Comparison of ENCODE assay signal across 9 mouse cellular contexts in the genomic region with DNA sequence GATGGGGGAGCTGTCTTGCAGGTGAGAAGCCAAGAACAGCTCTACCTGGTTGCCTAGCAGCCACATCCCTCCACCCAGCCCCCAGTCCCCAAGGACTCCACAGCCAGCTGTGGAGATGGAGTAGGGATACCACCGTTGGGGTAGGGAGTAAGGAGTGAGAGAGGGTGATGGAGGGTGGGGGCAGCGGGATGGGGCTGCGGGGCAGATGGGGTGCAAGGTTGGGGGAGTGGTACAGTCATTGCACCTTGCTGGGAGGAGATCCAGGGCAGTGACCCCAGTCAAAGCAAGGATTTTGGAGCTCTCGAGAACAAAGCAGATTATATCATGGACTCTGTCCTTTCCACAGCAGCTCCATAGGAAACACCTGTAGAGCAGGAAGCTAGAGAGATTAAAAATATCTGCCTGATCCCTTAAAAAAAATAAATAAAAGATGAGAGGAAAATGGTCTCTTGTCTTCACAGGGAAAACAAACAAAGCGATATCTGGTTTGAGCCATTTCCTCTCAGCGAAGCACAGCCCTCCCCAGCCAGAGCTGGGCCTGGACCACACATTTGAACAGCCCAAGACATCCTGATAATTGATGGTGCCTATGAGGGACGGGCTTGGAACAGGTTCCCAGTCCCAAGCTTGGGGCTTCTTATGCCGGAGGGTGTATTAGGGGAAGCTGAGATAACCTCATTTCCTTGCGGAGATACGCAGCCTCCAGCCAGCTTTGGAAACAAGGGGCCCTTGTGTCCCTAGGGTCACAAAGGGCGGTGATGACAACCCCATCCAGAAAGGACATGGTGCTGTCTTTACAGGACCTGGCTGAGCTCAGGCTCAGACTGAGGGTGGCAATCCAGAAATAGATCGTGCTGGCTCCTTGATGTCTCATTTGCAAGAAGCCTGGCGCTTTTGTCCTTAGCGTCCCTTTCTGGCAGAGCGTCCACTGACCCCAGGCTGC. TPM values are rescaled to one million over a fixed set of nuclear protein-coding genes. Genes with fewer than 3 reads are reported as not detected.
DNase-seq lines count a peak whose midpoint lies in the region; ATAC-seq and TF ChIP-seq lines count a peak whose summit lies in the region.
"Had no signal": no experiment of that assay in that cellular context is flagged by ENCODE, and none has a peak within 500 bp of the region (broad histone marks: within the 10 kb centered on the region; RNA-seq: fewer than 3 reads in every experiment).

No protein-coding gene starts in this region.

- DNase-seq in liver, adult 2 months (ENCODE audit: extremely low read depth, low read depth, low spot score), result peak; percentile 36
- DNase-seq in liver, result no peak
- DNase-seq in heart, postnatal 10 days, result peak; percentile 67 to 77
- DNase-seq in kidney, postnatal 36 days, result peak; percentile 66 to 88
- DNase-seq in T-cell, adult 2 months (ENCODE audit: low spot score), result no peak
- no peak for DNase-seq in left cerebral cortex, postnatal 25 days (ENCODE audit: low spot score in 2 of 2)
- DNase-seq: gastrocnemius, postnatal 10 days had no signal

- intact Hi-C loops in heart, postnatal 10 days (cut with DNase I), result loop anchor here (2.0 kb wide), 1 partner anchor 22 kb away; no protein-coding TSS in a partner anchor
- intact Hi-C loops in left cerebral cortex, postnatal 25 days (cut with DNase I), result no loop called here

- peak overlapping the region; percentile 15; the same call in 1 of the 2 replicates for H3K27ac ChIP-seq in liver, adult 2 months (replicated peaks; ENCODE audit: insufficient read depth, low read depth, low read length)
- 0 out of 2 replicates have a peak overlapping the region, but pooled peaks have one; percentile 18 for H3K27ac ChIP-seq in neural tube, embryonic 15.5 days (replicated peaks)

- no peak for TF ChIP-seq POLR2A in liver, adult 2 months (IDR thresholded peaks at IDR 0.05; ENCODE audit: extremely low read depth, insufficient read depth, low read length)

- H3K79me2 ChIP-seq in liver, adult 2 months (ENCODE audit: control insufficient read depth, insufficient read depth, low read length), result no peaks in the 10 kb centered on the region

- no peaks in the 10 kb centered on the region for H3K36me3 ChIP-seq in liver, adult 2 months (ENCODE audit: control insufficient read depth, insufficient read depth, low read length)
- H3K36me3 ChIP-seq in neural tube, embryonic 15.5 days, result no peaks in the 10 kb centered on the region

- H3K9me3 ChIP-seq in neural tube, embryonic 15.5 days (replicated peaks), result no peaks in the 10 kb centered on the region

- no peak overlapping the region for H3K9ac ChIP-seq in liver, adult 2 months (ENCODE audit: low read depth, low read length)
- no peak overlapping the region for H3K9ac ChIP-seq in neural tube, embryonic 15.5 days (replicated peaks)

- no peak for ATAC-seq in neural tube, embryonic 15.5 days (ENCODE audit: low FRiP score)
- ATAC-seq in CD4-positive, CD25-positive, alpha-beta regulatory T cell, adult 4 months, result no peak

- TF ChIP-seq CTCF in liver, adult 2 months (IDR thresholded peaks at IDR 0.05; ENCODE audit: low read depth, low read length), result no peak

- 73% methylated on average over 15 of the region's 15 CpGs for WGBS in liver, adult 2 months
- WGBS in neural tube, embryonic 15.5 days, result 68% methylated on average over 15 of the region's 15 CpGs

- H3K4me2 ChIP-seq in neural tube, embryonic 15.5 days, result no peak overlapping the region

- H3K4me1 ChIP-seq in liver, adult 2 months (ENCODE audit: control insufficient read depth, insufficient read depth, low read length), result peaks cover 12% of the 10 kb centered on the region; the same call in 1 of the 2 replicates
- no peaks in the 10 kb centered on the region for H3K4me1 ChIP-seq in neural tube, embryonic 15.5 days

- H3K27me3 ChIP-seq in liver, adult 2 months (ENCODE audit: control insufficient read depth, insufficient read depth, low read length), result no peaks in the 10 kb centered on the region
- H3K27me3 ChIP-seq in neural tube, embryonic 15.5 days (replicated peaks), result no peaks in the 10 kb centered on the region

- H3K4me3 ChIP-seq in liver, adult 2 months (ENCODE audit: insufficient read depth, low read depth, low read length), result no peak overlapping the region
- no peak overlapping the region for H3K4me3 ChIP-seq in neural tube, embryonic 15.5 days (replicated peaks)

RNA-seq across cellular contexts. Expression of a gene that starts 25.0 kb away (rescaled TPM):
- total RNA-seq in liver, adult 2 months (2014; rRNA removed), result 2.6 and 3.0 TPM in 2 replicates
- 2.8 and 3.3 TPM in 2 replicates for polyA plus RNA-seq in liver, adult 2 months (2012; rRNA removed)
- total RNA-seq in heart, postnatal 10 days (2021), result 100 to 1,000 TPM; 112 to 114 TPM
- 8.1 and 29.8 TPM in 2 replicates for polyA plus RNA-seq in neural tube, embryonic 15.5 days (2015; fragmentation: Nextera tagmentation; extraction: Ambion mirVana)
- 100 to 1,000 TPM; 114 to 159 TPM for polyA plus RNA-seq in CD4-positive, CD25-positive, alpha-beta regulatory T cell, adult 4 months (2017; shearing (Covaris generic))
- total RNA-seq in left cerebral cortex, postnatal 25 days (2021), result 1 to 10 TPM; 4.9 to 6.0 TPM

RNA-seq across cellular contexts. Expression of a gene that starts 50.2 kb away (rescaled TPM):
- 1.4 and 2.8 TPM in 2 replicates for total RNA-seq in liver, adult 2 months (2014; rRNA removed)
- polyA plus RNA-seq in liver, adult 2 months (2012; rRNA removed), result 3.8 and 5.8 TPM in 2 replicates
- total RNA-seq in heart, postnatal 10 days (2021), result 10 to 100 TPM; 49.4 to 57.7 TPM
- 159 and 163 TPM in 2 replicates for polyA plus RNA-seq in neural tube, embryonic 15.5 days (2015; fragmentation: Nextera tagmentation; extraction: Ambion mirVana)
- polyA plus RNA-seq in CD4-positive, CD25-positive, alpha-beta regulatory T cell, adult 4 months (2017; shearing (Covaris generic)), result under 1 TPM; 0.15 to 0.92 TPM
- 10 to 100 TPM; 34.2 to 36.6 TPM for total RNA-seq in left cerebral cortex, postnatal 25 days (2021)

Comparison
In these comparisons a context has a peak if more than half of its experiments do, and no peak if none do; other contexts are left out.
1. DNase-seq: peak in liver, adult 2 months (single experiment), heart, postnatal 10 days (2 of 2) and kidney, postnatal 36 days (2 of 2); none in liver (single experiment), T-cell, adult 2 months (single experiment) and left cerebral cortex, postnatal 25 days (0 of 2).
2. RNA of a gene that starts 25.0 kb away (total RNA-seq): 112 to 114 TPM in heart, postnatal 10 days; 4.9 to 6.0 TPM in left cerebral cortex, postnatal 25 days and 2.6 to 3.0 TPM in liver, adult 2 months; every median in the first group is over 10 times any median in the second.